Mouse (Mus musculus): ENCODE data around the gene Ddx39b. TPM values are rescaled to one million over a fixed set of nuclear protein-coding genes. Genes with fewer than 3 reads are reported as not detected.
A peak's percentile ranks its signal among the peaks of the same experiment; 100 is the strongest.

Gene Ddx39b
- polyA plus RNA-seq, 1 experiment from 2014 or later: 376 TPM

- H3K4me2 ChIP-seq (ENCODE audit: low read depth, low read length): no peak overlapping the region
- WGBS: 81% methylated on average over 19 of the region's 19 CpGs
- no peak overlapping the region for H3K9ac ChIP-seq (ENCODE audit: low read depth, low read length)
- H3K9me3 ChIP-seq (ENCODE audit: control insufficient read depth, low read length): no peaks in the 10 kb centered on the region
- H3K36me3 ChIP-seq (ENCODE audit: control insufficient read depth, insufficient read depth, low read length): peaks cover 68% of the 10 kb centered on the region
- H3K27ac ChIP-seq (ENCODE audit: low read length): no peak overlapping the region
- ATAC-seq: no peak
- H3K4me1 ChIP-seq (ENCODE audit: control insufficient read depth, insufficient read depth, low read length): peaks cover 27% of the 10 kb centered on the region
- no peaks in the 10 kb centered on the region for H3K27me3 ChIP-seq (replicated peaks; ENCODE audit: control insufficient read depth, insufficient read depth, low read length)
- no peak overlapping the region for H3K4me3 ChIP-seq (ENCODE audit: low read length)
Observed at GRCm38 (mm10) chr17:35249451-35250197, 8.1 kb downstream of the Ddx39b start.

- Histone ChIP-seq H3K9me3 (ENCODE audit: control insufficient read depth, low read length) (no peaks in the 10 kb centered on the region), H3K27me3 (replicated peaks; ENCODE audit: control insufficient read depth, insufficient read depth, low read length) (no peaks in the 10 kb centered on the region), H3K36me3 (ENCODE audit: control insufficient read depth, insufficient read depth, low read length) (peaks cover 60% of the 10 kb centered on the region), H3K4me2 (ENCODE audit: low read depth, low read length) (no peak overlapping the region), H3K4me1 (ENCODE audit: control insufficient read depth, insufficient read depth, low read length) (peaks cover 19% of the 10 kb centered on the region), H3K27ac (ENCODE audit: low read length) (no peak overlapping the region), H3K4me3 (ENCODE audit: low read length) (no peak overlapping the region), H3K9ac (ENCODE audit: low read depth, low read length) (no peak overlapping the region)
- ATAC-seq: no peak
- WGBS: 88% methylated on average over 3 of the region's 3 CpGs
Observed at GRCm38 (mm10) chr17:35250348-35251120, 9.0 kb downstream of the Ddx39b start.

GRCm38 (mm10) chr17:35251162-35251719 lies 9.7 kb downstream of the Ddx39b start:
- no peaks in the 10 kb centered on the region for H3K27me3 ChIP-seq (replicated peaks; ENCODE audit: control insufficient read depth, insufficient read depth, low read length)
- no peak overlapping the region for H3K4me3 ChIP-seq (ENCODE audit: low read length)
- H3K9me3 ChIP-seq (ENCODE audit: control insufficient read depth, low read length): no peaks in the 10 kb centered on the region
- H3K4me1 ChIP-seq (ENCODE audit: control insufficient read depth, insufficient read depth, low read length): peaks cover 12% of the 10 kb centered on the region
- ATAC-seq: no peak
- no peak overlapping the region for H3K9ac ChIP-seq (ENCODE audit: low read depth, low read length)
- peaks cover 54% of the 10 kb centered on the region for H3K36me3 ChIP-seq (ENCODE audit: control insufficient read depth, insufficient read depth, low read length)
- H3K4me2 ChIP-seq (ENCODE audit: low read depth, low read length): no peak overlapping the region
- H3K27ac ChIP-seq (ENCODE audit: low read length): no peak overlapping the region
- WGBS: 79% methylated on average over 15 of the region's 15 CpGs

- H3K9ac ChIP-seq (ENCODE audit: low read depth, low read length): no peak overlapping the region
- no peak for ATAC-seq
- no peak overlapping the region for H3K27ac ChIP-seq (ENCODE audit: low read length)
- no peak overlapping the region for H3K4me2 ChIP-seq (ENCODE audit: low read depth, low read length)
- H3K36me3 ChIP-seq (ENCODE audit: control insufficient read depth, insufficient read depth, low read length): peaks cover 46% of the 10 kb centered on the region
- H3K27me3 ChIP-seq (replicated peaks; ENCODE audit: control insufficient read depth, insufficient read depth, low read length): no peaks in the 10 kb centered on the region
- no peak overlapping the region for H3K4me3 ChIP-seq (ENCODE audit: low read length)
- peaks cover 8% of the 10 kb centered on the region; the same call in 1 of the 2 replicates for H3K4me1 ChIP-seq (ENCODE audit: control insufficient read depth, insufficient read depth, low read length)
- WGBS: 82% methylated on average over 5 of the region's 5 CpGs
- no peaks in the 10 kb centered on the region for H3K9me3 ChIP-seq (ENCODE audit: control insufficient read depth, low read length)
Observed at GRCm38 (mm10) chr17:35251981-35252380, 10.4 kb downstream of the Ddx39b start.

- H3K9me3 ChIP-seq (ENCODE audit: control insufficient read depth, low read length): no peaks in the 10 kb centered on the region
- H3K36me3 ChIP-seq (ENCODE audit: control insufficient read depth, insufficient read depth, low read length): peaks cover 39% of the 10 kb centered on the region
- H3K9ac ChIP-seq (ENCODE audit: low read depth, low read length): no peak overlapping the region
- ATAC-seq: no peak
- WGBS: 85% methylated on average over 18 of the region's 18 CpGs
- H3K4me2 ChIP-seq (ENCODE audit: low read depth, low read length): no peak overlapping the region
- H3K27me3 ChIP-seq (replicated peaks; ENCODE audit: control insufficient read depth, insufficient read depth, low read length): no peaks in the 10 kb centered on the region
- H3K4me1 ChIP-seq (ENCODE audit: control insufficient read depth, insufficient read depth, low read length): 0 out of 2 replicates have a peak, but pooled peaks cover under 1% of the 10 kb centered on the region
- H3K4me3 ChIP-seq (ENCODE audit: low read length): no peak overlapping the region
- H3K27ac ChIP-seq (ENCODE audit: low read length): no peak overlapping the region
Observed at GRCm38 (mm10) chr17:35252619-35253292, 11.2 kb downstream of the Ddx39b start.

- H3K27ac ChIP-seq (ENCODE audit: low read length): no peak overlapping the region
- no peaks in the 10 kb centered on the region for H3K4me1 ChIP-seq (ENCODE audit: control insufficient read depth, insufficient read depth, low read length)
- no peak overlapping the region for H3K4me2 ChIP-seq (ENCODE audit: low read depth, low read length)
- H3K36me3 ChIP-seq (ENCODE audit: control insufficient read depth, insufficient read depth, low read length): peaks cover 35% of the 10 kb centered on the region
- ATAC-seq: no peak; the same call in 1 of the 2 replicates
- H3K9me3 ChIP-seq (ENCODE audit: control insufficient read depth, low read length): no peaks in the 10 kb centered on the region
- H3K9ac ChIP-seq (ENCODE audit: low read depth, low read length): no peak overlapping the region
- H3K4me3 ChIP-seq (ENCODE audit: low read length): no peak overlapping the region
- WGBS: 86% methylated on average over 32 of the region's 32 CpGs
- H3K27me3 ChIP-seq (replicated peaks; ENCODE audit: control insufficient read depth, insufficient read depth, low read length): no peaks in the 10 kb centered on the region
Observed at GRCm38 (mm10) chr17:35253293-35254093, 11.9 kb downstream of the Ddx39b start.

- peaks cover 26% of the 10 kb centered on the region for H3K36me3 ChIP-seq (ENCODE audit: control insufficient read depth, insufficient read depth, low read length)
- no peaks in the 10 kb centered on the region for H3K9me3 ChIP-seq (ENCODE audit: control insufficient read depth, low read length)
- H3K4me2 ChIP-seq (ENCODE audit: low read depth, low read length): no peak overlapping the region
- H3K4me3 ChIP-seq (ENCODE audit: low read length): no peak overlapping the region
- WGBS: 51% methylated on average over 11 of the region's 11 CpGs
- H3K9ac ChIP-seq (ENCODE audit: low read depth, low read length): no peak overlapping the region
- peak; percentile 18 for ATAC-seq
- no peaks in the 10 kb centered on the region for H3K27me3 ChIP-seq (replicated peaks; ENCODE audit: control insufficient read depth, insufficient read depth, low read length)
- no peak overlapping the region for H3K27ac ChIP-seq (ENCODE audit: low read length)
- no peaks in the 10 kb centered on the region for H3K4me1 ChIP-seq (ENCODE audit: control insufficient read depth, insufficient read depth, low read length)
Observed at GRCm38 (mm10) chr17:35254241-35255098, 12.9 kb downstream of the Ddx39b start.

GRCm38 (mm10) chr17:35255301-35255700 lies 13.8 kb downstream of the Ddx39b start:
- no peak for ATAC-seq
- Histone ChIP-seq H3K9ac (ENCODE audit: low read depth, low read length) (no peak overlapping the region), H3K4me3 (ENCODE audit: low read length) (no peak overlapping the region), H3K4me2 (ENCODE audit: low read depth, low read length) (no peak overlapping the region), H3K9me3 (ENCODE audit: control insufficient read depth, low read length) (no peaks in the 10 kb centered on the region), H3K36me3 (ENCODE audit: control insufficient read depth, insufficient read depth, low read length) (peaks cover 22% of the 10 kb centered on the region), H3K27ac (ENCODE audit: low read length) (no peak overlapping the region), H3K4me1 (ENCODE audit: control insufficient read depth, insufficient read depth, low read length) (no peaks in the 10 kb centered on the region), H3K27me3 (replicated peaks; ENCODE audit: control insufficient read depth, insufficient read depth, low read length) (no peaks in the 10 kb centered on the region)
- 61% methylated on average over 3 of the region's 3 CpGs for WGBS

All from intestine, embryonic 16.5 days (tissue).